Mouse (Mus musculus) forebrain, postnatal 0 days (tissue): Measurements from ENCODE around the gene Pax9. TPM values are rescaled to one million over a fixed set of nuclear protein-coding genes. Genes with fewer than 3 reads are reported as not detected.

Experiments used
- ATAC-seq: fragments of 200-750 bp; cut with Nextera tagmentation; 2 replicates; pipeline ENCODE4 v1.8.0; 2017; ENCODE audit warnings: mild to moderate bottlenecking, moderate library complexity
- DNase-seq: peaks from one replicate; pipeline ENCODE4 v3.0.0-alpha.2; 2015
- H3K27ac ChIP-seq: fragments of 300-500 bp; sonication (generic); 2 replicates; pipeline ENCODE4 v1.5.1; 2014; ENCODE audit warnings: low read depth, mild to moderate bottlenecking, antibody characterized with exemption, low read length, moderate library complexity, mixed read lengths
- H3K27me3 ChIP-seq: fragments of 300-500 bp; sonication (generic); 2 replicates; pipeline ENCODE4 v1.6.1; 2014; ENCODE audit warnings: mild to moderate bottlenecking, low read length, mixed read lengths; ENCODE audit not compliant: insufficient read depth
- H3K36me3 ChIP-seq: fragments of 300-500 bp; sonication (generic); 2 replicates; pipeline ENCODE4 v1.6.1; 2014; ENCODE audit warnings: mild to moderate bottlenecking, moderate library complexity; ENCODE audit not compliant: insufficient read depth
- H3K4me1 ChIP-seq: fragments of 300-500 bp; sonication (generic); 2 replicates; pipeline ENCODE4 v1.6.1; 2014; ENCODE audit warnings: antibody characterized with exemption; ENCODE audit not compliant: insufficient read depth
- H3K4me2 ChIP-seq: fragments of 300-500 bp; sonication (generic); 2 replicates; pipeline ENCODE4 v1.6.1; 2014; ENCODE audit warnings: low read depth, mild to moderate bottlenecking, moderate library complexity
- H3K4me3 ChIP-seq: fragments of 300-500 bp; sonication (generic); 2 replicates; pipeline ENCODE4 v1.5.1; 2014; ENCODE audit warnings: low read depth, low read length, mixed read lengths
- H3K9ac ChIP-seq: fragments of 300-500 bp; sonication (generic); 2 replicates; pipeline ENCODE4 v1.6.1; 2014; ENCODE audit warnings: mild to moderate bottlenecking
- H3K9me3 ChIP-seq: fragments of 300-500 bp; sonication (generic); 2 replicates; pipeline ENCODE4 v1.6.1; 2016; ENCODE audit warnings: low read length
- CTCF ChIP-seq: sonication (generic); IDR thresholded peaks from 2 replicates; pipeline ENCODE4 v1.5.1; 2016; ENCODE audit warnings: antibody characterized with exemption, control low read depth, low read depth
- WGBS: fragments of 180-500 bp; shearing (Covaris S2); extraction: QIAGEN DNeasy Blood & Tissue Kit; methylation state at CpG from one replicate; pipeline ENCODE4 v1.1.7; 2014; 5-methylcytosine and 5-hydroxymethylcytosine counted together
- polyA plus RNA-seq: library from polyadenylated mRNA; unstranded; fragments of >200 nt; fragmentation: Nextera tagmentation; extraction: Ambion mirVana; gene quantifications from 2 replicates; pipeline ENCODE4 v1.2.1, GENCODE M21; 2015
- total RNA-seq: library from RNA; depleted of rRNA; stranded (reverse); fragments of >200 nt; gene quantifications from 2 replicates; pipeline ENCODE4 v1.2.3, GENCODE M21; 2014; rRNA removed

The Pax9 gene
- total and polyA plus RNA-seq, 2 experiments from 2014 or later: not detected

DNA sequence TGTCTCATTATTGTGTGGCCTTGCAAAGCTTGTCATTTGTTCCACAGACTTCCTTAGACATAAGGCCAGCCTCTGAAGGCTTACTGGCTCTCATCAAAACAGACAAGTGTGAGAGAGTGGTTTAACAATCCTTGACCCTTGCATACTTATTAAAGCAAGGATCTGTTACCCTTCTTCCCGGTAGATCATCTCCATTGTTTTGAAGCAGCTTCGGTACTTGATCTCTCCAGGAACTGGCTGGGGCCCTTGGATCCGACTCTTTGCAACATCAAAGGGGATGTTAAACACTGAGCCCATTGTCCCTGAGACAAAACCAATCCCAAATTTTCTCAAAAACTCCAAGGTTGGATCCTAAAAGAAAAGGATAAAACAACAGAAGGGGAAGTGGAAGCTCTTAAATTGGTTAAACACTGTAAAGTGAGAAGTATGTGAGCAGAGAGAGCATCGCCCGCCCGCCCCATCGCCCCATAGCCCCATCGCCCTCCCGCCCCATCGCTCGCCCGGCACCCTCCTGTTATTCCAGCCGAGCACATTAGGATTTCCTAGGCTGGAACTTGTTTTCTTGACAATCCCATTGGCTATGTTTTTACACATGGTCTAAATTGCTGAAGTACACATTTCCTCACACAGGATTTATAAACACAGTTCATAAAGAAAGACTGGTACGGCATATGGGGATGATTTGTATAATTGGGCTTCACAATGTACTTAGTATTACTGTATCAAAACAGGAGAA is 26.6 kb downstream of the Pax9 start:
- DNase-seq: no peak
- TF ChIP-seq CTCF: no peak

DNA sequence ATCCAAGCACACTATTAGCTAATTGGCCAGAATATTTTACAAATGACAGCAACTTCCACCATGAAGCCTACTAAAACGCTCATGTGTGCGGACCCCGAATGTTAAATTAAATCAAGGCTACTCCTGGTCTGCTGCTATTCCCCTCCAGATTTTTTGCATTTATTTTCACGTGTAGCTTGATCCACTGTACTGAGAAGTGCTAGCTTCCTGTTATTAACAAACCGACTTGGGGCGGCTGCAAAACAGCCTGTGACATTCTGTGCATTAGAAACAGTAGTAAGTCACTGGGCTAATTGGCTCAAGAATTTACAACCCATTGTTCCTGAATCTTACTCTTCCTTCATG is 27.1 kb downstream of the Pax9 start:
- no peak for TF ChIP-seq CTCF
- no peak overlapping the region for H3K9ac ChIP-seq

More for the DNA sequence above, 26.6 kb downstream of the Pax9 start:
- no peak overlapping the region for H3K9ac ChIP-seq
- WGBS: 7% methylated on average over 14 of the region's 14 CpGs
- no peak overlapping the region for H3K27ac ChIP-seq
- H3K36me3 ChIP-seq: no peaks in the 10 kb centered on the region
- no peak overlapping the region for H3K4me3 ChIP-seq
- no peaks in the 10 kb centered on the region for H3K9me3 ChIP-seq
- no peak overlapping the region for H3K4me2 ChIP-seq
- ATAC-seq: no peak
- peaks cover 9% of the 10 kb centered on the region for H3K27me3 ChIP-seq
- H3K4me1 ChIP-seq: no peaks in the 10 kb centered on the region

DNA sequence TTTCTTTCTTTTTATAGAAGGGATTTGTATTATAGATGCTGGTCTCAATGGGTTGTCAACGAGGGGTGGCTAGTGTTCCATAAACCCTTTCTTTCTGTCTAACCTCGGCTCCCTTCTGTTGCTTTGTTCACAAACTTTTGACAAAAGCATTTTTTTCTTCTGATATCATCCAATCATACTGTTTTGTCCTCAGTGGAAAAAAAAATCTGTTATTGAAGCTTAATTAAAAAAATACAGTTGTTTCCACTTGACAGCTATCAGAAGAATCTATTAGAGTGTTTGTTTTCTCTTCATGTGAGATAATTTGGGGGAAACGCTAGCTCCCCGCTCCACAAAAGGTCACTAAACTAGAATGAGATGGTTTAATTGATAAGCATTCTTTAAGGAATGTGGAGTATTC is 36.1 kb downstream of the Pax9 start:
- Histone ChIP-seq H3K27me3 (no peaks in the 10 kb centered on the region), H3K4me3 (no peak overlapping the region), H3K4me1 (no peaks in the 10 kb centered on the region), H3K9me3 (no peaks in the 10 kb centered on the region), H3K36me3 (no peaks in the 10 kb centered on the region), H3K4me2 (no peak overlapping the region), H3K9ac (no peak overlapping the region), H3K27ac (no peak overlapping the region)
- TF ChIP-seq CTCF: no peak
- ATAC-seq: no peak
- 13% methylated on average over 4 of the region's 4 CpGs for WGBS
- no peak for DNase-seq

More for the DNA sequence above, 27.1 kb downstream of the Pax9 start:
- 29% methylated on average over 6 of the region's 6 CpGs for WGBS
- Histone ChIP-seq H3K4me1 (no peaks in the 10 kb centered on the region), H3K27ac (no peak overlapping the region), H3K36me3 (no peaks in the 10 kb centered on the region), H3K4me3 (no peak overlapping the region), H3K4me2 (no peak overlapping the region), H3K9me3 (no peaks in the 10 kb centered on the region), H3K27me3 (peaks cover 9% of the 10 kb centered on the region)
- DNase-seq: no peak
- no peak for ATAC-seq

DNA sequence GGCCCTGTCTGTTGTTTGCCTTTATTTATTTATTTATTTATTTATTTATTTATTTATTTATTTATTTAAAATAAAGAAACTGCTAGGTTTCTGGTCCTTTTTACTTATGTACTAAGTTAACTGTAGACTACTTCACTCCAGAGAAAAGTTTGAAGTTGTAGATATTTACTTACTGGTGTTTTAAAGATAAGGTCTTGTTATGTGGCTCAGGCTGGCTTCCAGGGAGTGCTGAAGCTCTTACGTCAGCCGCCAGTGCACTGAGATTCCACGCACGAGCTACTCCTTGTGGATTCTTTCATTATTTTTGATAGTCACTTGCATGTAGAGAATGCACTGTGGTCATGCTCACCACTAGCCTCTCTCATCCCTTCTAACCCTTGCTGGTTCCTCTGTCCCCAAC is 45.5 kb downstream of the Pax9 start:
- ATAC-seq (no peak), DNase-seq (no peak)
- Histone ChIP-seq H3K27ac (no peak overlapping the region), H3K4me1 (no peaks in the 10 kb centered on the region), H3K4me3 (no peak overlapping the region), H3K9ac (no peak overlapping the region), H3K27me3 (no peaks in the 10 kb centered on the region), H3K9me3 (no peaks in the 10 kb centered on the region), H3K36me3 (no peaks in the 10 kb centered on the region), H3K4me2 (no peak overlapping the region)
- 92% methylated on average over 4 of the region's 4 CpGs for WGBS
- no peak for TF ChIP-seq CTCF

Other genes starting within 250 kb of the Pax9 start
- 2.9 and 10.3 TPM in 2 replicates for gene Nkx2-1, start 154.9 kb upstream of the Pax9 start, total RNA-seq
- 3.8 and 7.2 TPM in 2 replicates for gene Nkx2-1, start 154.9 kb upstream of the Pax9 start, polyA plus RNA-seq
- not detected in 2 replicates for gene Nkx2-9, start 78.5 kb upstream of the Pax9 start, total RNA-seq
- not detected in 2 replicates for gene Nkx2-9, start 78.5 kb upstream of the Pax9 start, polyA plus RNA-seq